Mouse (Mus musculus): Measurements from ENCODE around the gene Ddx3x. TPM values are rescaled to one million over a fixed set of nuclear protein-coding genes. Genes with fewer than 3 reads are reported as not detected.
"Not testable (repeated sequence)": the region's sequence is repeated elsewhere in the genome, so short reads cannot be mapped to it uniquely, and the experiment has no call there.

Gene Ddx3x
- total RNA-seq, 2 experiments from 2014 or later = 172 to 190 TPM

- intact Hi-C loops (cut with DNase I) = loop anchor here (10.0 kb wide), 2 partner anchors 229 to 399 kb away; no protein-coding TSS in a partner anchor
- no peak for DNase-seq (ENCODE audit: extremely low spot score in 1 of 2, low spot score in 2 of 2)
- H3K27ac ChIP-seq = no peak overlapping the region
- H3K4me3 ChIP-seq = no peak overlapping the region
- TF ChIP-seq CTCF (IDR thresholded peaks at IDR 0.05) = no peak
These were observed 5.0 kb downstream of the Ddx3x start for GRCm38 (mm10) chrX:13285772-13286171.

GRCm38 (mm10) chrX:13294505-13295228, 13.9 kb downstream of the Ddx3x start:
- H3K27ac ChIP-seq = no peak overlapping the region
- no peak for TF ChIP-seq CTCF (IDR thresholded peaks at IDR 0.05)
- intact Hi-C loops (cut with DNase I) = loop anchor here (5.0 kb wide), 1 partner anchor 53 kb away; no protein-coding TSS in a partner anchor
- H3K4me3 ChIP-seq = no peak overlapping the region
- no peak for DNase-seq (ENCODE audit: extremely low spot score in 1 of 2, low spot score in 2 of 2)

DNA sequence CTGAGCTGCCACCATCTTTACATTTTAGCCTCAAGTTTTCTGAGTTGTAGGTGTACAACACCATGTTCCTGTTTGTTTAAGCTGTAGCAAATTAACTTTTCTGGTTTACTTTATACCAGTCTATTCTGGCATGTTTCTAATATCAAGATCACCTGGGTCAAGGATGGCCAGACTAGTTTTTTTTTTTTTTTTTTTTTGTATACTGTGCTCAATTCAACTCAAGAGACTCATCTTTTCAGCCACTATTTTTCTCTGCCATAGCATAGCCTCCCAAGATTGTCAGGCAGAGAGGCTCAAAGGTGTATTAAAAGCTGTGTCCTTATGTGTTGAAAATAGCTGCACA, 14.4 kb downstream of the Ddx3x start:
- no peak overlapping the region for H3K4me3 ChIP-seq
- DNase-seq (ENCODE audit: extremely low spot score in 1 of 2, low spot score in 2 of 2) = no peak
- H3K27ac ChIP-seq = no peak overlapping the region
- TF ChIP-seq CTCF (IDR thresholded peaks at IDR 0.05) = no peak
- intact Hi-C loops (cut with DNase I) = loop anchor here (5.0 kb wide), 1 partner anchor 52 kb away; no protein-coding TSS in a partner anchor

DNA sequence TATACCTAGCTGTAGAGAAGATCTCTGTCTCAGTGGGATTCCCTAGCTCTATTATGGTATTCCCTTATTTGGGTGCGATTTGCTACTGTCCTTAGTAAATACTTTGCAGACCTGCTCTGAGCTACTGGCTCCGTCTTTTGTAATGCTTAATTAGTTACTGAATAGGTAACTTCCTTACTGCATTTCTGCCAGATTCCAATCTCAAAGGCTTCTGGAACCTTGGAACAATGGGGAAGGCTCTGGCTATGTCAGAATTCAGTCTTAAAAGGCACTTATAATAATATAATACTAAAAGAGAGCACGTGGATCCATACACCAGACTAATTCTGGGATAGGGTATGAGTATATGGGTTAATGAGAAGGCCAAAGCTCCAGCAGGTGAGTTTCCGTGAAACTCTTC, 15.5 kb downstream of the Ddx3x start:
- not testable (repeated sequence) for H3K4me3 ChIP-seq; DNase-seq (ENCODE audit: extremely low spot score in 1 of 2, low spot score in 2 of 2); H3K27ac ChIP-seq
- intact Hi-C loops (cut with DNase I) = loop anchor here (5.0 kb wide), 1 partner anchor 51 kb away; no protein-coding TSS in a partner anchor

- Histone ChIP-seq H3K4me3 (no peak overlapping the region), H3K27ac (no peak overlapping the region)
- TF ChIP-seq CTCF (IDR thresholded peaks at IDR 0.05) = no peak
- intact Hi-C loops (cut with DNase I) = loop anchor here (2.0 kb wide), 1 partner anchor 23 kb away; no protein-coding TSS in a partner anchor
- DNase-seq (ENCODE audit: extremely low spot score in 1 of 2, low spot score in 2 of 2) = no peak
These were observed 25.4 kb downstream of the Ddx3x start for GRCm38 (mm10) chrX:13306190-13306589.

DNA sequence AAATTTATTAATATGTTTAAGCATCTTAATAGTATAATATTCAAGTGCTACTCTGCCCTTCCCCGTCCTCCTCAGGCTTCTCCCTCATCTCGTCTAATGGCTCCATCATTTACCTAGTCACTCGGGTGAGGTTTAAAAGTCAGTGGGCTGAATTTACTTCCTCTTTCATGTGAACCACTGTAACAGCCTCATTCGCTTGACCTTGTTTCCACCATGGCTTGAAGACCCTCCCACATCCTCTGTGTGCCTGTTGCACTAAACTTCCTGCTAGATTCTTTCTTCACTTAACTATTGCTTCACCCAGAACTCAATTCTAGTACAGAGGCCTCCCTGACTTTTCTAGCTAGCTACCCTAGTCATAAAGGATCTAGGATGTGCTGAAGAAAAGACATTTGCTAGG, 30.6 kb downstream of the Ddx3x start:
- DNase-seq (ENCODE audit: extremely low spot score in 1 of 2, low spot score in 2 of 2) = no peak
- Histone ChIP-seq H3K27ac (no peak overlapping the region), H3K4me3 (no peak overlapping the region)
- no peak for TF ChIP-seq CTCF (IDR thresholded peaks at IDR 0.05)
- intact Hi-C loops (cut with DNase I) = no loop called here

- DNase-seq (ENCODE audit: extremely low spot score in 1 of 2, low spot score in 2 of 2) = no peak
- intact Hi-C loops (cut with DNase I) = loop anchor here (2.0 kb wide), 1 partner anchor 23 kb away; no protein-coding TSS in a partner anchor
- no peak for TF ChIP-seq CTCF (IDR thresholded peaks at IDR 0.05)
These were observed 48.8 kb downstream of the Ddx3x start for GRCm38 (mm10) chrX:13329611-13330010.

More at GRCm38 (mm10) chrX:13329611-13330010, 48.8 kb downstream of the Ddx3x start:
- Histone ChIP-seq H3K4me3 (no peak overlapping the region), H3K27ac (no peak overlapping the region)

Other genes with a start within 250 kb of the Ddx3x start
- 100 to 1,000 TPM; 245 to 256 TPM for gene Usp9x, start 209.5 kb upstream of the Ddx3x start, total RNA-seq (2021)
- gene Nyx, start 185.1 kb downstream of the Ddx3x start, total RNA-seq (2021) = under 1 TPM; 0.23 to 0.66 TPM